Mouse (Mus musculus): Measurements from ENCODE around the gene Gpr61.

The Gpr61 gene

DNA sequence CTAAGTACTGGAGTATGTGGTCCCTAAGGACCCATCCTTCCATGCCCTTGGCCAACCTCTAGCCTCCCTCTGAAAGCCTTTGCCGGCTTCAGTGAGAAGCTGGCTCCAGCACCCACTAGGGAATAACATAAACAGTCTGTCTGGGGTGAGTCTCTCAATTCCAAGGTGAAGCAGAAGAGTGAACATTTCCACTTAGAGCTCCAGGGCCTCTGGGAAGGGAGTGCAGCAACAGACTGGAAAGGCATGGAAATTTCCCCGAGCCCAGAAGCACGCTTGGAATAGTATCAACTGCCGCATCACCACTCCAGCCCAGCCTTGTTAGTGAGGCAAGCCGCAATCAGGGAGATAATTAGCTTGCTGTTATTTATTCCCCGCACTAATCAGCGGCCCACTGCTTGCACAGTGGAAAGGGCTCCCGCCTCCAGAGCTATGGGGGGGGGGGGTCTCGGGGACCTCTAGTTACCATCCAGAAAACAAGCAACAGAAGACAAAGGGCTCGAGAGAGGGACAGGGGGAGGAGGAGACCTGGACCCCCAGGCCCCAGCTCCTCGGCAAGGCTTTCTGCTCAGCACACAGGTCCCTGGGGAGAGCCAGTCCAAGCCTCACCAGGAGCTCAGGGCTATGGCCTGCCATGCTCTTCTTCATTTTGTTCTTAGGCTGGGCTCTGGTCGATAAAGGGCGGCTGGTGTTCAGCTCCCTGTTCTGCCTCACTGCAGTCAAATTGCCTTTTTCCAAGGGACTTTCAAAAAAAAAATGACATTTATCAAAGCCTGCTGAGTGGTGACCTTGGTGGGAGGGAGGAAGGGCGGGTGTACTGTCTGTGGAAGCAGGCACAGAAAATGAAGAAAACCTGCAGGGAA, 20.2 kb upstream of the Gpr61 start:
- DNase-seq, result peak; percentile 62

DNA sequence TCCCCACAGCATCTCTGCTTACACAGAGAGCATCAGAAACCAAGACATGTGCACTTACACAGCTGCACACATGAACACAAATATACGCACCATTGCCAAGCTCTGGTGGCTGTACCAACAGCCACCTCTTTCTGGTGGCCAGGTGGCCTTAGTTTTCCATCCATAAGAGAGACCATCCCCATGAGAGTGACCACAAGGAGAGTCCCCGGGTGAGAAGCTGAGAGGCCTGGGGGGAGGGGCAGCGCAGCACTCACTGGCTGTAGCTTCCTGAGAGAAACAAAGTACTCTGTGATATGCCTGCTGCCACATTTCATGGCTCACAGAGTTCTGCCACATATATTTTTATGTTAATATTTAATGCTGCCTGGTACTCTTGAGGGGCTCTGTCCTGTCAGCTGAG, 14.5 kb upstream of the Gpr61 start:
- no peak for DNase-seq

DNA sequence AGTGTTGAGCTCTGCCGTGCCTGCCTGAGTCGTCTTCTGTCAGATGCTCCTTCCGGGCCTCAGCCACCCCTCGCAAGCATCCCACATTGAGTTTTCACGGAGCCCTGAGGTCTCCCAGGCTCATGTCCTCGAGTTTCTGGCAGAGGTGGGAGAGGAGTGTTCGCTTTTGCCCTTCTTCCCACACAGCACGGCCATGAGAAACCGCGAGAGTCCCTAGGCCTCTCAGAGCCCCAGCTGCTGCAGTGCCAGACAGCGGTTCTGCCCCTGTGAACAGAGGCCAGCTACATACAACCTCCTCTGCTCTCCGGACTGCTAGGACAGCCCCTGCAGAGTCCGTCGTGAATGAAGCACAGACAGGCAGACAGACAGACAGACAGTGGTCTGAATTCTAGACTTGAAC, 12.8 kb upstream of the Gpr61 start:
- no peak for DNase-seq

DNA sequence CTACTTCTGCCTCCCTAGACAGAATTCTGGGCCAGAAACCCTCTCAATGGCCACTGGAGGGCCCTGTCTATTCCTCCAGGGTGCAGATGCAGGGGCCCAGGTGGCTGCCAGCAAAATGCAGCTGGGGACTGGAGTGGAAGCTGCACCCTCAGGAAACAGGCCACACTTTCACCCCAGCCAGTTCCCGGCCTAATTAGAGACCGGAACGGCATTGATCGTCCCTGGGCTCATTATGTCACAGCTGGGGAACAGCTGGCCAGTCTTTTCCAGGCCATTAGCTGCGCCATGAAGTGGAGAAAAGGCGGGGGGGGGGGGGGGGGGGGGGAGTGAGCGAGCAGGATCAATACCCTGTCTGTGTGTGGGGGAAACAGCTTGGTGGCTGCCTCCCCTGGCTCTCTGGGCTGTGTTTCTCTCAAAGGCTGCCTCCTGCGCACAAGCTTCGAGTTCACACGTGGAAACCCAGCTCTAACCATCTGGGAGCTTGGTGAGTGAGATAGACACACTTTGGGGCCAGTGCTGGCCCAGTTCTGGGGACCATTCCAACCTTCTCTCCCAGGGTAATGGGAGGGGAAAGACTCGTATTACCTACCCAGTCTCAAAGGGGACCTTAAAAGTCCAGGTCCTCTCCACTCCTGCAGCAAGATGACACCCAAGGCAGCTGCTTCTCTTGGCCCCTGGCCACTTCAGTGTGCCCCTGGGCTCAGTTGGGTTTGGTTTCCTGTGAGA, 12.0 kb upstream of the Gpr61 start:
- DNase-seq, result no peak

DNA sequence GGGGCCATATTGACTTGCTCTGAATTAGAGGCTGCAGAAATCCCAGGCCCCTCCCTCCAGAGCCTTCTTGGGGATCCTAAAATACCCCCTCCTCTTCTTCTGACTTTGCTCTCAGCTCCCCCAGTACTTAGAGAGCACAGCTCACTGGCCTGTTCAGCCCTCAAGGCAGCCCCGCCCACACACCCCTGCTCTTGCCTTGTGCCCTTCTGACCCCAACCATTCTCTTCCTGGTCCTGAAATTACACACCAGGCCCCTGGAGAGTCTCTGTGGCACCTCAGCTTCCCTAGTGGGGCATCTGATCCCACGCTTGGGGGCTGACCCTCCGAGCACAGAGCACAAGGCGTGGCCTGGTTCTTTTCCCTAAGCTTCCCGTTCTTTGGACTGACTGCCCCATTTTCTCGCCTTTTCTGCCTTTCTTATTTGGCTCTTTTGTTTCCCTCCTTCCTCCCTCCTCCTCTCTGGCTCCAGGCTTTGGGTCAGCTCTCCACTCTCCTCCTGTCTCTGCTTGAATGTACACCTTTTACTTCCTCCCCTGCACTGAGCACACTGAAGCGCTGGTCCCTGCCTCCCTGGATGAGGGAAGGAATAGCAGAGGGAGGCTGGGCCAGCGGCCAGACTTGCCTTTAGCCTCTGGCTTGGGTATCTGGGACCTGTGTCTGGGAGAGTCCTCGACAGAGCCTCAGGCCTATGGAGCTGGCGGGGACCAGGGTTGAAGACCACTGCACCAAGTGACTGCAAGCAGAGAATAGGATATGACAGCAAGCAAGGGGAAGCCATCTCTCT, 11.0 kb upstream of the Gpr61 start:
- no peak for DNase-seq

DNA sequence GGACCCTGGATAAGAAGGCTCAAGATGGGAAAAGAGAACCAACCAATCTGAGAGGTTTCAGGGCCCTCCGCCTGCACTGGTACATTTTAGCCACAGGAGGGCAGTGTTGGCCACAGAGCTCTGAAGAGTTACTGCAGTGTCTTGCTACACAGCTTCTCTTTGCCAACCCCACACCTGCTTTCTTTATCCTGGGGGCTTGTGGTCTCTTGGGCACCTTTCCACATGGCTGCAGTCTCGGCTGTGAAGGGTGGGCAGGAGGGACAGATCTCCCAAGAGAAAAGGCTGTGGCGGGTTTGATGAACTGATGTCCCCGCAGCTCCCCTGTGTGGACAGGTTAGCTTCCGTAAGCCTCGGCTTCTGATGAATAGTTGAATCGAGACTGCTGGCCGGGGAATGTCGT, 10.1 kb upstream of the Gpr61 start:
- DNase-seq, result peak; percentile 91

DNA sequence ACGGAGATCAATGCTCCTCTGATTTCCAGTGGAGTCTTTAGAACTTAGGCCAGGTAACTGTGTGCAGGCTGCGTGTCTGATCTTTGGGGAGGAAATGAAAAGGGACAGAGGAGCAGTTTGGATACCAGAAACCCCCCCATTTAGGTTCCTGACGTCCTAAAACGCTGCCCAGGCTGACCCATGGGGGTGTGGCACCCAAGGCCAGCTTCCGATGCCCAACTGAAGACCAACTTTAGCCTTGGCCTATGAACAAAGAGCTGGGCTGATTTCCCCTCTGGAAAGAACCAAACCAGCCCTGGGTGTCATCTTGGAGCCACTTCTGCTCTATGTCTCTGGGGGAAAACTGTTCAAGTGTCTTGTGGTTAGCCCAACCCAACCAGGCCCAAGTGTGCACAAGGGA, 9.4 kb upstream of the Gpr61 start:
- no peak for DNase-seq

DNA sequence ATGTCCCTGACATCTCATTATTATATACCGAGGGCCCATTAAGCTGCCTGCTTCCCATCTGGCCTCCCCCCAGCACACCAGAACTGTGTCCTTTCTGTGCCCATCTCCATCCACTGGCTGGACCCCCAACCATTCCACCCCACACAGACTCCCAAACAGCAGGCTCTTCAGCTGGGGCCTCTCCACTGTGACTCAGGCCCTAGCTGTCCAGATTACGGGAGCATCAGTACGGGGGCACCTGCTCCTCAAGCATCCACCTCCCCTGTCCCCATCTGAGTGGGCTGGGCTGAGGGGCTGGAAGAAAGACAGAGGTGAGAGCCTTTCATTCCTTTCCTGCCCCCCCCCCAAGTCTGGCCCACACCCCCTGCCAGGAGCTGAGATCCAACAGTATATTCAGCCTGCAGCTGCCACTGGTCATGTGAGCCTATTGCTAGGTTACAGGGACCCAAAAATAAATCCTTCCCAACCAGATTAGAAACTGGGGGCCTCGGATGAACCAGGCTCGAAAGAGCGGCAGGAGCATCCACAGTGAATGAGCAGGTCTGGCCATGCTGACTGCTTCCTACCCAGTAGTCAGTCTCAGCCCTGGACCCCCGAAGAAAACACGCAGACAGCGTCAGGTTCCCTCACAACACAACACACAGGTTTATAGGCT, 3.8 kb upstream of the Gpr61 start:
- no peak for DNase-seq

DNA sequence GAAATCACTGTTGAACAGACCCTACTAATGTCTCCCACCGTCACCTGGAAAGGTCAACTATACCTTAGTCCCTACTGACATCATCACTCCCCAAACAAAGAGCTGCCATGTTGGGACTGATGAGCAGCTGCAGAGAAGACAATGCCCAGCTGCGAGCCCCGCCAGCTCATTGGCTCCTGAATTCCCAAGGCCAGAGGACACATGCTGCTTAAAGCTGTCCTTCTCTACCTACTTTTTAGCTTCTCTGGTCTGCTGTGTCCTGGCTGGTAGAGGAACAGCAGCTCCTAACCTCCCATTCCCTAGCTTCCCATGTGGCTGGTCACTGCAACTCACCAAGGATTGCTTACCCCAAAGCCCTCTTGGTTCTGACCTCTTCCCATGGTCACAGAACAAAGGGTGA, 2.4 kb downstream of the Gpr61 start:
- DNase-seq, result no peak

DNA sequence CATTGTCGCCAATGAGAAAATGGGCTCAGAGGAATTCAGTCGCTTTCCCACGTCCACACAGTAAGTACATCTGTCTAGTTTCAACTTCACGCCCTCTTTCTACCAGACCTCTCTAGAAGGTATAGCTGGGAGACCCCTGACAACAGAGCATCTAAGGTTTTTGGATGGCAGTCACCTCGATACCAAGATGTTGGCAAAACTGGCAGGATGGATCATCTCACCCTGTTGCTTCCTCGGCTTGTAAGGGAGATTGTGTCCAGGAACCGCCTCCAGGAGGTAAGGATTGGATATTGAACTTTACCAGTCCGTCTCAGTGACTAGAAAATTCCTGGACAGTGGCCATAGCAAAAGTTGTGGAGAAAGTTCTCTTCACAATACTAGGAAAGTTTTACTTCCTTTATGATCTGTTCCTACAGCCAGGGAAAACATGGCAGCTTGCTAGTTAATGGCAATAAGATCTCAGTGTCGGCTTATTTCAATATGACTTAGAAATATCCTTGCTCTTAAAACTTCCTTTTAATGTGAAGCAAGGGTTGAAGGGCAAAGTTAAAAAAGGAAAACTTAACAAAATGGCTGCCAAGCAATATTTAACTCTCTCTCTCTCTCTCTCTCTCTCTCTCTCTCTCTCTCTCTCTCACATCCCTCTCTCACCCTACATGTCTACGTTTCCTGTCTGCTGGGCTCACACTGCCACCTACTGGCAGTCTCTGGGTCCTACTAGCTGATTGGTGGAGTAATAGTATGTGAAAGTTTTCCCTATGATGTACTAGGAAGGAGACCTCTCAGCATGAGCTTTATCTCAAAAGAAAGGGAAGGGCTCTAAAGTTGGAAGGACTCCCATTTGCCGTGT, 7.1 kb downstream of the Gpr61 start:
- peak; percentile 91 for DNase-seq

DNA sequence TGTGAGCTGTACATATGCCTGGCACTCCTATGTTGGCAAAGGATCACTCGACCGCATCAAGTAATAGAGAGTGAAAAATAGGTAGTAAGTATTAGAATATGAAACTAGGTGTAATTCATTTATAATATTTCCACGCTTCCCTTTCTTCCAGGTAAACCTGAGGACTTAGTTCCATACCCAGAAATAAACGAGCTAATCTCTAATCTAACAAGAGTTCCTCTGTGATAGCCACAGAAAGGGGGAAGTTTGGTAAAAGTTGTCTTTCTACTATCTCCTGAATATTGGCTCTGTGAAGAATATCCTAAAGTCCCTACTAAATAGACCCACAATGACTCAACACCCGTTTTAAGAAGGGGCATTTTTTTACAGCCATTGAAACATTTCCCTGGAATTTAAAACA, 8.0 kb downstream of the Gpr61 start:
- no peak for DNase-seq

DNA sequence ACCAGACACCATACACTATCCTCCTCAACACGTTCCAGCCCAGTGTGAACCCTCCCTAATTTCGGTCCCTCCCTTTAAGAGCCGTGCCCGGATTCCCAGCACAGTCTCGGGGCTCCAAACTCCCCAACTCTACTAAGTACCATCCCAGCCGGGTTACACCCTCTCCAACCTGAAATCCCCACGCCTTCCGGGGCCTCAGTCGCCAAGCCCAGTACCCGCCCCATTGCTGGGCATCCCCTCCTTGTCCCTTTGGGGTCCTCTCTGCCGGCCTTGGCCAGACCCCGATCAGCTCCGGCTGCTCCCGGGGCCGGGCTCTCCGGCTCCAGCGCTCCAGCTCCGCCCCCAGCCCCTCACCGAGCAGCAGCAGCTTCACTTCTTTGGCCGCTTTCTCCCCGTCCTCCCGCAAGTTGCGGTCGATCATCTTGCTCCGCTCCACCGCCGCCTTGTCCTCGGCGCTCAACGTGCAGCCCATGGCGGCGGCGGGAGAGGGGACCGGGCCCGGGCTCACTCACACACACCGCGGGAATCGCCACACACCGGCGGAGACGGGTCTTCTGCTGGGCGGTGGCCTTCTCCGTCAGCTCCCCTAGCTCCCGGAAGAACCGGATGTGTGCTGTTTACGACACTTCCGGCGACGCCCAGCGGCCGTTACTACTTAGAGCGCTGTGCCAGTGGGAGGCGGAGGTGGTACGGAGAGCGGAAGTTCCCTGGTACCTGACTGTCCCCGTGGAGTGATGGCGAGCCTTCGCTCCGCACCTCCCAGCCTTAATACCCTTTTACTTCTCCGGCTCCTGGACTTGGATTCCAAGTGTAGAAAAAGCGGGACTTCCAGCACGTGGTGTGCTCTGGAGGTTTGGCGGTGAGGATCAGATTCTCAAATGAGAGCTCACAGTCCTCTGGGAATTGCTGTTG, 8.9 kb downstream of the Gpr61 start, which contains the start of gene Gnai3:
Gnai3 (minus strand) TSS at position 613 of the 912 bp plus-strand sequence.
- DNase-seq, result peak; percentile 87

DNA sequence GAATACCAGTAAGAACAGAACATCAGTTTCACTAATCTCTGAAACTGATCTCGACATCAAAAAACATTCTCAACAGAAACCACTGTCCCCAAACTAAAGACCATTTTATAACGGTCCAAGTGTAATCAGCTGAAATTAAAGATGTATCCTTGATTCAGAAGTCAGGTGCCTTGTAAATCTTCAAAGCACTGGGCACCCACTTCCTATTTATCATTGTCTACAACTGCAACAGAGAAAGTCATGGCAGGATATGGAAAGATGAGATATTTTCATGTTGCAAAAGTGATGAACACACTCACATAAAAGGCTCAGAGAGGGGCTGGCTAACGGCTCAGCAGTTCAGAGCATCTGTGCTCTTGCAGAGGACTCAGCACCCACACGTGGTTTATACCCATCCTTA, 13.9 kb downstream of the Gpr61 start:
- no peak for DNase-seq

DNA sequence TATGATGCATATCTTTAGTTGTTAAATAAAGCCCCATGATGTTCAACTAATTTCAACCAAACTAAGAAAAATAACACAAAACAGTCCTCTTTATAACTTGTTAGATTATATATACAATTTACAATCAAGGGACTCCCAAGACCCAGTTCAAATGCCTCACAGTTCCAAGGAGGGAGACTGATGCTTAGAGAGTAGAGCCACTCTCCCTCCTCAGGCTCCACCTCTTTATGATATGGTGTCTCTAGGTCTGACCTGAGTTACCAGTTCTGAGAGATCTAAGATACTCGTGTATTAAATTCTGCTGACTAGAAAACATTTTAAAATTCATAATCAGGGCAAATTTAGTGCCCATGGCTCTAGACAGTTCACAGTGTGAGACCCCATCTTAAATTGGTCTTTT, 15.6 kb downstream of the Gpr61 start:
- no peak for DNase-seq

DNA sequence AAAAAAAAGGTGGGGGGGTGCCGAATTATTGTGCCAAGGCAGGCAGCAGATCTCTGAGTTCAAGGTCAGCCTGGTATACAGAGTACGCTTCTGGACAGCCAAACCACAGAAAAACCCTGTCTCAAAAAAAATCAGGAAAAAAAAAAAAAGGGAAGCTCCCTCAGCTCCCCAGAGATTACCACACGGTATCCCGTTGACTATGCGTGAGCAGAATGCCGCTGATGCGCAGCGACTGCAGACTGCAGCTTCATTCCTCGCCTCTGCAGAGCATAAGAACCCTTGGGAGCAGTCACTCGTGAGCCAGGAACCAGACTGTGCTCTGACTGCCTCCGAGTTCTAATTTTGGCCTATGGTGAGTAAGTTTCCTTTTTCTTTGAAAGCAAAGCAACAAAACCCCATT, 20.0 kb downstream of the Gpr61 start:
- DNase-seq, result no peak

DNA sequence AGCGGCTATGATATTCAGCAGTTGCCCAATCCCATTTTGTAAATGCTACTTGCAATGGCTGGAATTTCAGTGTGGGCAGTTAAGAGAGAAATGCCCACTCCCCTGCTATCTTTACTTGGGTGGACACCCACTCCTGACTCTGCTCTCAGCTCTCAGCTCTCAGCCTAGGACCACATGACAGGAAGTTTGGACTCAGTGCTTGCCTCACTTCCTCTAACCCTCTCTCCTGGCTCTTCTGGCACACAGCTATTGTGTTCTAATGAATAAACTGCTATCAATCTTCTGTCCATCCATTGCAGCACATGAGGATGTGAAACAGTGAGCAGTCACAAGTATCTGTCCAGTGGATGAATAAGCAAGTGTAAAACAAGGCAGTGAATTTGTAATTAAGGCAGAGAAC, 22.2 kb downstream of the Gpr61 start:
- DNase-seq, result no peak

DNA sequence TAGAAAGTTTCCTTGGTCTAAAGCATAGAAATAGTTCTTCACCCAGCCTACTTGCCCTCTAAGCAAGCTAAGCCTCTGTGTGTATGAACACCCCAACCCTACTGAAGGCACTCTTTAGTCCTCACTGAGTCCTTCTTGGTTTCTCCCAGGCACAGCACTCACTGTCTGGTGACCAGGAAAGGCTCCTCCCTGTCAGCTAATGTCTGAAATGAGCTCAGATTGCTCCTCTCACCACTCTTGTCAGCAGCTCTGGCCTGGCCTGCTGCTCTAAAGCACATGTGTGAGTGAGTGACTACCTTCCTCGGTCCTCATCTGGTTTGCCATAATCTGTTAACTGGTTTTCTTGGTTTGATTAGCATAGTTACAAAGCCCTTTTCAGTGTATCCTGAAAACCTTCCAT, 22.9 kb downstream of the Gpr61 start:
- no peak for DNase-seq

DNA sequence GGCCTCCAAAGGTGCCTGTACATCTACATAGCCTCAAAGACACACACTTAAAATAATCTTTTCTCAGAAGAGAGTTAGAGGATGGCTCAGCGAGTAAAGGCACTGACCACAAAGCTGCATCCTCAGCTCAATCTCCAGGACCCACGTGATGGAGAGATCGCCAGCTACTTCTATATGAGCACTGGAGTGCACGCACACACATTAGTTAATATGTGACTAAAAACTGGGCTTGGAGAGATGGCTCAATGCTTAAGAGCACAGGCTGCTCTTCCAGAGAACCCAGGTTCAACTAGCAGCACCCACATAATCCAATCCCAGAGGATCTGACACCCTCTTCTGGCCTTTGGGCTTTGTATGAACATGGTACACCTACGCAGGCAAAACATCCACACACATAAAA, 23.5 kb downstream of the Gpr61 start:
- no peak for DNase-seq

DNA sequence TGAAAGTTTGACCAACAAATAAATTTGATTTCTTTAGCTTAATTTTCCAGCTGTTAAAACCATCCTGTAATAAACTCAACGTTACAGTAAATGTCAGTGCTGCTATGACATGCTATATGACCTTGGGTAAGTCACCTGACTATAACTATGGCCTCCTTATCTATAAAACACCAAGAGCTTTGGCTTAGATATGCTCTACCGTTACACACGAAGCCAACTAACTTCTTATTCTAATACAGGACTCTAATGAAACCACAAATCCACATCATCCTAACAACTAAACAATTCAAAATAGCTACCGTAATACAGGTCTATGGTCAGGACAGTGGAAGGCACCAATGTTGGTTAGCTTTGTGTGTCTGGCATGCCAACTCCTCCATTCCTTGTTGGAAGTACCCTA, 24.9 kb downstream of the Gpr61 start:
- no peak for DNase-seq

DNA sequence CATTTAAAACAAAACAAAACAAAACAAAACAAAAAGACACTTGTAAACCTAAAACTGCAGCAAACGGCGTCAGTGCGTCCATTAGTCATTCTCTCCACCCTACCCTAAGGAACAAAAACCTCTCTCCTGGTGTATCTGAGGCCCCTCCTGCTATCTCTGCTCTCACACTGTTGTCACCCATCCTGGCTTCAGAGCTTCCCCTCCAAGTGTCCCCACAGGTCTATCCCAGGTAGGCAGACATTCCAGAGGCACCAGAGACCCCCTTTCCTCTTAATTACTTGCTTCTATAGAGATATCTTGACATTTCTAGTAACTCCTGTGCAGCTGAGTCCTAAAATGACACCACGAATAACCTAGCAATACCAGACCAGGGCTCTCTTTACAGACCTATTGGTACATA, 25.3 kb downstream of the Gpr61 start:
- no peak for DNase-seq

DNA sequence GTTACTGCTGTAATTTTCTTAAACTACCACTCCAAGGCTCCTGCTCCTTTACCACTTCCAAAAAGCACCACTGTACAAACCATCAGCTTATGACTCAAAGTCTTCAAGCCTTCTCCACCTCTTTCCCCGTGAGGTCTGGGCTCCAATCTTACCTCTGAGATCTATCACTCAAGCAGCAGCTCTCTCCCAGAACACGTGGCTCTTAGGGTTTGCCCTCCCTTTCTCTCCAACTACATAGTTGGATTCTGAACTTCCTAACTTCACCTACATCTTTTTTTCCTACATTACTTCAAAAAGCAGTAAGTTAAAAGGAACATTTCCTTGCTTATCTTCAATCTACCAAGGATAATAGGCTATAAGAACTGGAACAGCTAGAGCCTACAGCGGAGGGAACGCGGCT, 26.2 kb downstream of the Gpr61 start:
- DNase-seq, result no peak
